Mouse (Mus musculus): Measurements from ENCODE around the gene Drd1.

DNA sequence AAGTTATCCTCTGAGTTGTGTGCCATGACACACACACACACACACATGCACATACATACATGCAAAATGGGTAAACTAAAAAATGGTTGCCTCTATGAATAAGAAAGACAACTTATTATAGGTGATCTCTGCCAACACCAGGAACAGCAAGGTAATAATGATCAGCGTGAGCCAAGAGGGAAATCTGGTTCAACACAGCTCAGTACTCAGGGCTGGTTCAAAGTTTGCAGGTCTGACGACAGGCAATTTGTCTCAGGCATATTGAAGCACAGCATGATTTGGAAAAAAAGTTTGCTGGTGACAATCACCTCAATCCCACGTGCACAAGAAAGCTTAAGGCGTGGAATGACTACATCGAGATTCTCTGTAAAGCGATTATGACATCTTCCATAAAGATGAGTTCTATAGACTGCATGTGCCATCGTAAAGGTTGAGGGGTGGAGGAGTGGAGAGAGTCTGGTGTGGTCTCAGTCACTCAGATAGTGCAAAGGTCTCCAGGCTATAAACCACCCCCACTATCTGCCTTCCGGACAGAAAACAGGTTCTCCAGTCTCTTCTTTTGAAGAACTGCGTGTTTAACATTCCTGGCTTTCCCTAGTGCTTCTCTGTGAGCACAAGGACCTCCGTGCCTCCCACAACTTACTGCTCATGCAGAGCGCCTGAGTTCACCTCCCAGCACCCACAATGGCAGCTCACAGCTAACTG, 22.1 kb upstream of the Drd1 start:
- TF ChIP-seq CTCF (IDR thresholded peaks at IDR 0.05; ENCODE audit: low read depth, low read length) = no peak
- TF ChIP-seq POLR2A (IDR thresholded peaks at IDR 0.05; ENCODE audit: borderline replicate concordance, low read depth, low read length) = no peak

All from bone marrow macrophage, adult 2 months (primary cell).